Mouse (Mus musculus) retina, embryonic 14.5 days (tissue): Measurements from ENCODE around the gene Fosb.

ENCODE experiments used
- DNase-seq: peaks from one replicate; pipeline ENCODE4 v3.0.0-alpha.2; 2015; ENCODE audit warnings: low spot score

Fosb gene

GRCm38 (mm10) chr7:19281680-19282304, 28.1 kb downstream of the Fosb start:
- peak; percentile 61 for DNase-seq

- DNase-seq = peak; percentile 31
Measured at GRCm38 (mm10) chr7:19279581-19280114, 30.2 kb downstream of the Fosb start, which contains the start of gene Ppm1n. Ppm1n (minus strand) TSS chr7:19280064.

- no peak for DNase-seq
Measured at GRCm38 (mm10) chr7:19279052-19279451, 30.8 kb downstream of the Fosb start.

- no peak for DNase-seq
Measured at GRCm38 (mm10) chr7:19276253-19276652, 33.6 kb downstream of the Fosb start.

- DNase-seq = peak; percentile 71
Measured at GRCm38 (mm10) chr7:19272173-19272764, 37.6 kb downstream of the Fosb start.

- peak; percentile 81 for DNase-seq
Measured at GRCm38 (mm10) chr7:19271238-19272172, 38.3 kb downstream of the Fosb start, which contains the start of gene Vasp. Vasp (minus strand) TSS chr7:19271817.

GRCm38 (mm10) chr7:19270509-19271237, 39.2 kb downstream of the Fosb start:
- DNase-seq = no peak

- peak; percentile 57 for DNase-seq
Measured at GRCm38 (mm10) chr7:19269721-19270441, 40.0 kb downstream of the Fosb start.

GRCm38 (mm10) chr7:19268993-19269681, 40.7 kb downstream of the Fosb start:
- DNase-seq = no peak

GRCm38 (mm10) chr7:19267051-19267450, 42.8 kb downstream of the Fosb start:
- no peak for DNase-seq

GRCm38 (mm10) chr7:19265928-19266822, 43.7 kb downstream of the Fosb start:
- DNase-seq = no peak

GRCm38 (mm10) chr7:19265147-19265546, 44.7 kb downstream of the Fosb start:
- no peak for DNase-seq

GRCm38 (mm10) chr7:19258336-19258735, 51.5 kb downstream of the Fosb start:
- no peak for DNase-seq

GRCm38 (mm10) chr7:19257390-19258022, 52.3 kb downstream of the Fosb start:
- peak; percentile 71 for DNase-seq

- no peak for DNase-seq
Measured at GRCm38 (mm10) chr7:19256567-19256966, 53.3 kb downstream of the Fosb start.

GRCm38 (mm10) chr7:19255395-19255794, 54.5 kb downstream of the Fosb start:
- DNase-seq = no peak

- DNase-seq = no peak
Measured at GRCm38 (mm10) chr7:19253437-19253836, 56.4 kb downstream of the Fosb start.
